Mouse (Mus musculus): ENCODE measurements around the gene Ccdc12.
A peak's percentile ranks its signal among the peaks of the same experiment; 100 is the strongest.

Gene Ccdc12

GRCm38 (mm10) chr9:110742295-110742950 lies 86.1 kb downstream of the Ccdc12 start:
- DNase-seq (ENCODE audit: low spot score in 2 of 2) = no peak

- DNase-seq (ENCODE audit: low spot score in 2 of 2) = no peak
These were observed 86.7 kb downstream of the Ccdc12 start for GRCm38 (mm10) chr9:110742951-110743455.

GRCm38 (mm10) chr9:110743456-110744323 lies 87.4 kb downstream of the Ccdc12 start:
- DNase-seq (ENCODE audit: low spot score in 2 of 2) = no peak

- DNase-seq (ENCODE audit: low spot score in 2 of 2) = no peak
These were observed 89.4 kb downstream of the Ccdc12 start for GRCm38 (mm10) chr9:110745752-110746151.

GRCm38 (mm10) chr9:110746238-110746637 lies 89.9 kb downstream of the Ccdc12 start:
- no peak for DNase-seq (ENCODE audit: low spot score in 2 of 2)

GRCm38 (mm10) chr9:110746961-110747360 lies 90.7 kb downstream of the Ccdc12 start, which contains the start of gene Pth1r:
Gene Pth1r, minus strand, starts transcription at chr9:110747145.
- DNase-seq (ENCODE audit: low spot score in 2 of 2) = no peak

GRCm38 (mm10) chr9:110748451-110748850 lies 92.1 kb downstream of the Ccdc12 start:
- no peak for DNase-seq (ENCODE audit: low spot score in 2 of 2)

GRCm38 (mm10) chr9:110750404-110751187 lies 94.3 kb downstream of the Ccdc12 start:
- no peak for DNase-seq (ENCODE audit: low spot score in 2 of 2)

- no peak for DNase-seq (ENCODE audit: low spot score in 2 of 2)
These were observed 95.1 kb downstream of the Ccdc12 start for GRCm38 (mm10) chr9:110751412-110751811.

GRCm38 (mm10) chr9:110752917-110753435 lies 96.7 kb downstream of the Ccdc12 start:
- no peak for DNase-seq (ENCODE audit: low spot score in 2 of 2)

GRCm38 (mm10) chr9:110753773-110754172 lies 97.5 kb downstream of the Ccdc12 start:
- DNase-seq (ENCODE audit: low spot score in 2 of 2) = no peak

GRCm38 (mm10) chr9:110757816-110758215 lies 101.5 kb downstream of the Ccdc12 start:
- no peak for DNase-seq (ENCODE audit: low spot score in 2 of 2)

- DNase-seq (ENCODE audit: low spot score in 2 of 2) = peak; percentile 24 to 29
These were observed 102.3 kb downstream of the Ccdc12 start for GRCm38 (mm10) chr9:110758605-110759004.

- DNase-seq (ENCODE audit: low spot score in 2 of 2) = peak; percentile 26 to 44
These were observed 103.0 kb downstream of the Ccdc12 start for GRCm38 (mm10) chr9:110759265-110759664.

- DNase-seq (ENCODE audit: low spot score in 2 of 2) = no peak
These were observed 104.6 kb downstream of the Ccdc12 start for GRCm38 (mm10) chr9:110760886-110761285.
